ENCODE assay signal across 7 mouse cellular contexts in the genomic region with DNA sequence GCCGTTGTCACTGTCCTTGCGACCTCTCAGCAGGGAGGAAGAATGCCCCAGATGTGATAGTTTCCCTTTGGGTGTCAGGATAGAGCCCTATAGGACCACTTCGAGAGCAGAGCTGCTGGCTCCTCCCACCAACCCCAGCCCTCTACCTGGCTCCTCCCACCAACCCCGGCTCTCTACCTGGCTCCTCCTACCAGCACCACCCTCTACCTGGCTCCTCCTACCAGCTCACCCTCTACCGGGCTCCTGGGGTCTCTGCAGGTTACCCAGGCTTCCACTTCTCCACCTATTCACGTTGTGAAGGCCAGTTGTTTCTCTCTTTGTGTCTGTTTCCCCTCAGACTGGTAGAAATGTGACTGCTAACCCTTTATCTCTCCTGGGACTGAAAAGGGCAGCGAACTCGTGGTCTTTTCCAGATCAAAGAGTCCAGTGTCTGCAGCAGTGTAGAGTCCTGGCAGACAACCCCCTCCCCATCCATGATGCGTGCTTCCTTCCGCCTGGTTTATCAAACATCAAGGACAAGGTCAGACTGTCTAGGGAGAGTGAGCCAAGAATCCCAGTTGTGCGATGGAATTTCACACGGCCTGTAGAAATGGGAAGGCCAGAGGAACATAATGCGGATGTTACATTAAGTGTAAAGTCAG. TPM values are rescaled to one million over a fixed set of nuclear protein-coding genes. Genes with fewer than 3 reads are reported as not detected.
DNase-seq lines count a peak whose midpoint lies in the region; ATAC-seq and TF ChIP-seq lines count a peak whose summit lies in the region.

No protein-coding gene starts in this region.

- ATAC-seq in heart, embryonic 16.5 days (replicated peaks; ENCODE audit: extremely low read depth, insufficient read depth, low FRiP score): no peak; the same call in none of the 2 replicates
- ATAC-seq in liver, embryonic 14.5 days (ENCODE audit: insufficient read depth): peak; percentile 55
- peak; percentile 25; the same call in 1 of the 2 replicates for ATAC-seq in neural tube, embryonic 15.5 days (ENCODE audit: low FRiP score)

- TF ChIP-seq POLR2A in CH12.LX (IDR thresholded peaks at IDR 0.05; ENCODE audit: low read depth, low read length): no peak

- in situ Hi-C loops in CH12.LX (cut with MboI; ENCODE audit: low pct_ligation_motif_present, low pct_unique_long_range_greater_than_20kb, low sequenced_read_pairs): no loop called here

- TF ChIP-seq RAD21 in CH12.LX (IDR thresholded peaks at IDR 0.05; ENCODE audit: low read depth, low read length): no peak

- TF ChIP-seq CTCF in CH12.LX (conservative IDR thresholded peaks at IDR 0.05 in 1 of 2, IDR thresholded peaks at IDR 0.05 in 1 of 2; ENCODE audit: low read depth in 2 of 2, low read length in 2 of 2): no peak
- TF ChIP-seq CTCF in liver, embryonic 14.5 days (IDR thresholded peaks at IDR 0.05; ENCODE audit: low read depth): peak; percentile 15; the same call in 1 of the 2 replicates

- H3K27ac ChIP-seq in CH12.LX (ENCODE audit: insufficient read depth, low read depth): no peak overlapping the region
- H3K27ac ChIP-seq in heart, embryonic 16.5 days (ENCODE audit: low read length): peak overlapping the region; percentile 72
- H3K27ac ChIP-seq in liver, embryonic 14.5 days: no peak overlapping the region
- H3K27ac ChIP-seq in neural tube, embryonic 15.5 days (replicated peaks): 0 out of 2 replicates have a peak overlapping the region, but pooled peaks have one; percentile 58

- DNase-seq in CH12.LX (ENCODE audit: extremely low read depth) (peak; percentile 42), R1 (ENCODE audit: low read depth, low spot score) (peak; percentile 89)
- peak in 1 of 3 experiments; percentile 37 for DNase-seq in liver, embryonic 14.5 days (ENCODE audit: low read depth in 3 of 3, low spot score in 3 of 3)
- no peak for DNase-seq in urinary bladder, postnatal 25 days (ENCODE audit: low spot score)
- no peak for DNase-seq in cerebellum, adult 8-10 months

- no peak overlapping the region for H3K4me2 ChIP-seq in CH12.LX (ENCODE audit: insufficient read depth, low read depth, poor library complexity, severe bottlenecking)
- 0 out of 2 replicates have a peak overlapping the region, but pooled peaks have one; percentile 14 for H3K4me2 ChIP-seq in heart, embryonic 16.5 days (ENCODE audit: low read depth, low read length)
- peak overlapping the region; percentile 65 for H3K4me2 ChIP-seq in liver, embryonic 14.5 days (ENCODE audit: low read depth)
- H3K4me2 ChIP-seq in neural tube, embryonic 15.5 days: no peak overlapping the region

- no peaks in the 10 kb centered on the region for H3K9me3 ChIP-seq in CH12.LX (replicated peaks; ENCODE audit: low read length)
- H3K9me3 ChIP-seq in heart, embryonic 16.5 days (replicated peaks; ENCODE audit: control insufficient read depth, low read length): no peaks in the 10 kb centered on the region
- no peaks in the 10 kb centered on the region for H3K9me3 ChIP-seq in liver, embryonic 14.5 days (ENCODE audit: control insufficient read depth, low read length)
- no peaks in the 10 kb centered on the region for H3K9me3 ChIP-seq in neural tube, embryonic 15.5 days (replicated peaks)

- WGBS in heart, embryonic 16.5 days: 11% methylated on average over 13 of the region's 13 CpGs
- WGBS in liver, embryonic 14.5 days (ENCODE audit: insufficient replicate concordance): 25% methylated on average over 13 of the region's 13 CpGs
- 32% methylated on average over 13 of the region's 13 CpGs for WGBS in neural tube, embryonic 15.5 days

- H3K27me3 ChIP-seq in CH12.LX (replicated peaks): no peaks in the 10 kb centered on the region
- H3K27me3 ChIP-seq in heart, embryonic 16.5 days (ENCODE audit: control insufficient read depth, insufficient read depth, low read length): no peaks in the 10 kb centered on the region
- no peaks in the 10 kb centered on the region for H3K27me3 ChIP-seq in liver, embryonic 14.5 days (ENCODE audit: control insufficient read depth, insufficient read depth, low read length)
- no peaks in the 10 kb centered on the region for H3K27me3 ChIP-seq in neural tube, embryonic 15.5 days (replicated peaks)

- H3K4me1 ChIP-seq in CH12.LX (ENCODE audit: control insufficient read depth in 1 of 2, insufficient read depth in 2 of 2): peaks cover 5 to 11% of the 10 kb centered on the region in 2 experiments; a peak in 3 of 4 replicates
- H3K4me1 ChIP-seq in heart, embryonic 16.5 days (ENCODE audit: control insufficient read depth, insufficient read depth, low read length): peaks cover 11% of the 10 kb centered on the region
- peaks cover 7 to 27% of the 10 kb centered on the region in 2 experiments for H3K4me1 ChIP-seq in liver, embryonic 14.5 days (replicated peaks; ENCODE audit: control insufficient read depth in 2 of 2, insufficient read depth in 2 of 2, low read length in 1 of 2)
- peaks cover 13% of the 10 kb centered on the region for H3K4me1 ChIP-seq in neural tube, embryonic 15.5 days

- H3K4me3 ChIP-seq in CH12.LX (replicated peaks in 1 of 3; ENCODE audit: low read depth in 2 of 3, low read length in 2 of 3, poor library complexity in 1 of 3): no peak overlapping the region
- H3K4me3 ChIP-seq in heart, embryonic 16.5 days (ENCODE audit: low read length): no peak overlapping the region
- H3K4me3 ChIP-seq in liver, embryonic 14.5 days (ENCODE audit: insufficient read depth in 1 of 2, low read depth in 2 of 2, low read length in 2 of 2): no peak overlapping the region
- no peak overlapping the region for H3K4me3 ChIP-seq in neural tube, embryonic 15.5 days (replicated peaks)

- dilution Hi-C loops in CH12.LX (cut with MboI; ENCODE audit: extremely low pct_ligation_motif_present, extremely low pct_unique_long_range_greater_than_20kb, low sequenced_read_pairs): no loop called here

- no peak overlapping the region for H3K9ac ChIP-seq in CH12.LX (ENCODE audit: insufficient read depth, low read depth)
- H3K9ac ChIP-seq in heart, embryonic 16.5 days (ENCODE audit: low read length): no peak overlapping the region; the same call in 1 of the 2 replicates
- H3K9ac ChIP-seq in liver, embryonic 14.5 days (replicated peaks): no peak overlapping the region
- H3K9ac ChIP-seq in neural tube, embryonic 15.5 days (replicated peaks): no peak overlapping the region

- TF ChIP-seq EP300 in CH12.LX (IDR thresholded peaks at IDR 0.05; ENCODE audit: low read length): no peak
- TF ChIP-seq EP300 in liver, embryonic 14.5 days (IDR thresholded peaks at IDR 0.05; ENCODE audit: low read depth): no peak

- H3K79me2 ChIP-seq in CH12.LX (replicated peaks; ENCODE audit: control insufficient read depth, extremely low read depth, insufficient read depth, poor library complexity, severe bottlenecking): no peaks in the 10 kb centered on the region

- H3K36me3 ChIP-seq in CH12.LX (replicated peaks in 1 of 2; ENCODE audit: control insufficient read depth in 1 of 2, insufficient read depth in 1 of 2, low read length in 1 of 2): no peaks in the 10 kb centered on the region
- H3K36me3 ChIP-seq in heart, embryonic 16.5 days (ENCODE audit: control insufficient read depth, insufficient read depth): no peaks in the 10 kb centered on the region
- H3K36me3 ChIP-seq in liver, embryonic 14.5 days (replicated peaks; ENCODE audit: control insufficient read depth, insufficient read depth, low read depth): no peaks in the 10 kb centered on the region
- H3K36me3 ChIP-seq in neural tube, embryonic 15.5 days: no peaks in the 10 kb centered on the region

TF ChIP-seq in CH12.LX, 34 proteins besides CTCF, POLR2A, EP300 and RAD21:
- TF ChIP-seq USF2 (conservative IDR thresholded peaks at IDR 0.05; ENCODE audit: low read depth, low read length): no peak
- TF ChIP-seq ZNF384 (IDR thresholded peaks at IDR 0.05; ENCODE audit: low read depth, low read length): no peak

RNA-seq across cellular contexts. Expression of gene Stk25, which starts 9.4 kb away (rescaled TPM):
- total RNA-seq in CH12.LX (2012; rRNA removed) (34.9 and 45.1 TPM in 2 replicates), CH12.LX (2014; rRNA removed) (32.0 and 35.8 TPM in 2 replicates)
- 24.9 and 31.1 TPM in 2 replicates for polyA plus RNA-seq in CH12.LX (2012; ENCODE audit: insufficient read length, low read depth)
- polyA plus RNA-seq in heart, embryonic 16.5 days (2015; fragmentation: Nextera tagmentation; extraction: Ambion mirVana): 150 and 158 TPM in 2 replicates
- polyA plus RNA-seq in liver, embryonic 14.5 days (2012; rRNA removed): 28.4 and 39.2 TPM in 2 replicates
- 39.9 and 41.1 TPM in 2 replicates for polyA plus RNA-seq in liver, embryonic 14.5 days (2014; fragmentation: Nextera tagmentation; extraction: Ambion mirVana)
- polyA plus RNA-seq in neural tube, embryonic 15.5 days (2015; fragmentation: Nextera tagmentation; extraction: Ambion mirVana): 300 and 346 TPM in 2 replicates

RNA-seq across cellular contexts. Expression of gene Bok, which starts 17.6 kb away (rescaled TPM):
- total RNA-seq in CH12.LX (2012; rRNA removed) (0.08 and 0.17 TPM in 2 replicates), CH12.LX (2014; rRNA removed) (not detected in 2 replicates)
- not detected in 2 replicates for polyA plus RNA-seq in CH12.LX (2012; ENCODE audit: insufficient read length, low read depth)
- 41.4 and 46.4 TPM in 2 replicates for polyA plus RNA-seq in heart, embryonic 16.5 days (2015; fragmentation: Nextera tagmentation; extraction: Ambion mirVana)
- 1.9 TPM in 2 replicates for polyA plus RNA-seq in liver, embryonic 14.5 days (2012; rRNA removed)
- 2.8 and 3.0 TPM in 2 replicates for polyA plus RNA-seq in liver, embryonic 14.5 days (2014; fragmentation: Nextera tagmentation; extraction: Ambion mirVana)
- 86.3 and 86.6 TPM in 2 replicates for polyA plus RNA-seq in neural tube, embryonic 15.5 days (2015; fragmentation: Nextera tagmentation; extraction: Ambion mirVana)

Comparison
In these comparisons a context has a peak if more than half of its experiments do, and no peak if none do; other contexts are left out.
1. DNase-seq: peak in CH12.LX (single experiment) and R1 (single experiment); none in urinary bladder, postnatal 25 days (single experiment) and cerebellum, adult 8-10 months (single experiment).
2. H3K27ac ChIP-seq: peak in heart, embryonic 16.5 days (single experiment) and neural tube, embryonic 15.5 days (single experiment); none in CH12.LX (single experiment) and liver, embryonic 14.5 days (single experiment).
3. H3K4me2 ChIP-seq: peak in heart, embryonic 16.5 days (single experiment) and liver, embryonic 14.5 days (single experiment); none in CH12.LX (single experiment) and neural tube, embryonic 15.5 days (single experiment).
4. RNA of gene Bok, which starts 17.6 kb away (polyA plus RNA-seq): 86.3 to 86.6 TPM in neural tube, embryonic 15.5 days and 41.4 to 46.4 TPM in heart, embryonic 16.5 days; 1.9 to 3.0 TPM in liver, embryonic 14.5 days and not detected in CH12.LX; every median in the first group is over 10 times any median in the second.